Mouse (Mus musculus) intestine, embryonic 15.5 days (tissue): ENCODE measurements around the gene Atm. TPM values are rescaled to one million over a fixed set of nuclear protein-coding genes. Genes with fewer than 3 reads are reported as not detected.

Experiments
- ATAC-seq: fragments of 200-750 bp; cut with Nextera tagmentation; 2 replicates; pipeline ENCODE4 v1.8.0; 2017; ENCODE audit warnings: moderate TSS enrichment, moderate library complexity
- H3K27ac ChIP-seq: fragments of 300-500 bp; sonication (generic); 2 replicates; pipeline ENCODE4 v1.5.1; 2015; ENCODE audit warnings: mild to moderate bottlenecking, inconsistent platforms
- H3K27me3 ChIP-seq: fragments of 300-500 bp; sonication (generic); replicated peaks from 2 replicates; pipeline ENCODE4 v1.6.1; 2015; ENCODE audit warnings: inconsistent platforms
- H3K36me3 ChIP-seq: fragments of 300-500 bp; sonication (generic); 2 replicates; pipeline ENCODE4 v1.6.1; 2015; ENCODE audit warnings: inconsistent platforms
- H3K4me1 ChIP-seq: fragments of 300-500 bp; sonication (generic); replicated peaks from 2 replicates; pipeline ENCODE4 v1.6.1; 2015; ENCODE audit warnings: inconsistent platforms
- H3K4me2 ChIP-seq: fragments of 300-500 bp; sonication (generic); replicated peaks from 2 replicates; pipeline ENCODE4 v1.6.1; 2015; ENCODE audit warnings: mild to moderate bottlenecking, inconsistent platforms
- H3K4me3 ChIP-seq: fragments of 300-500 bp; sonication (generic); replicated peaks from 2 replicates; pipeline ENCODE4 v1.5.1; 2015; ENCODE audit warnings: inconsistent platforms
- H3K9ac ChIP-seq: fragments of 300-500 bp; sonication (generic); 2 replicates; pipeline ENCODE4 v1.6.1; 2015; ENCODE audit warnings: inconsistent platforms
- H3K9me3 ChIP-seq: fragments of 300-500 bp; sonication (generic); 2 replicates; pipeline ENCODE4 v1.6.1; 2016; ENCODE audit warnings: inconsistent platforms
- WGBS: fragments of 180-500 bp; shearing (Covaris S2); methylation state at CpG from one replicate; pipeline ENCODE4 v1.1.7; 2015; 5-methylcytosine and 5-hydroxymethylcytosine counted together
- polyA plus RNA-seq: library from polyadenylated mRNA; unstranded; fragments of >200 nt; fragmentation: Nextera tagmentation; extraction: Ambion mirVana; gene quantifications from 2 replicates; pipeline ENCODE4 v1.2.1, GENCODE M21; 2015

The Atm gene
- polyA plus RNA-seq, 1 experiment from 2014 or later: 12.0 TPM

DNA sequence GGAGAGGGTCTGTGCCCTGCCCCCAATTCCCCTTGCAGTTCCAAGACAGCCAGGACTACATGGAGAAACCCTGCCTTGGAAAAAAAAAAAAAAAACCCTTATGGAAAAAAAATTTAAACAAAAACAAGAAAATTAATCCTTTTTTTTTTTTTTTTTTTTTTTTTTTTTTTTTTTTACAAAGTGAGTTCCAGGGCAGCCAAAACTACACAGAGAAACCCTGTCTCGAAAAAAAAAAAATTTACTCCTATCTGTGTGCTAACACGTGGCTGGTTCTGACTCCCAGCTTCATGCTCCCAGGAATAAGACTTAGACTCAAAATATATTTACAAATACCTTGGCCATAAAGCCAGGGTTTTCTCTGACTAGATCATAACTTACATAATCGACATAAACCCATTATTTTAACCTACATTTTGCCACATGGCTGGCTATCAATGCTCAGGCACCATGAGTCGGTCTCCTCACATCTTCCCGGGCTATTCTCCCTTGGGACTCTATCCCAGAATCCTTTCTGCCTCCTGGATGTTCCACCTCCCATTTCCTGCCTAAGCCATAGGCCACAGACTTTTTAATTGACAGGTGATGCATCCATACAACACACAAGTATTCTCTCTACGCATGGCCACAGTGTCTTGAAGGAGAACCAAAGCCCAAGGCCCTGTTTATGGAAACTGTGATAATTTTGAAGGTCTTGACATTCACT, 132.3 kb downstream of the Atm start:
- H3K27me3 ChIP-seq: no peaks in the 10 kb centered on the region
- no peak overlapping the region for H3K4me2 ChIP-seq
- ATAC-seq: no peak
- no peak overlapping the region for H3K9ac ChIP-seq
- no peak overlapping the region for H3K4me3 ChIP-seq
- H3K36me3 ChIP-seq: no peaks in the 10 kb centered on the region
- no peak overlapping the region for H3K27ac ChIP-seq
- H3K9me3 ChIP-seq: no peaks in the 10 kb centered on the region
- peaks cover 10% of the 10 kb centered on the region; the same call in 1 of the 2 replicates for H3K4me1 ChIP-seq
- 86% methylated on average over 6 of the region's 6 CpGs for WGBS

DNA sequence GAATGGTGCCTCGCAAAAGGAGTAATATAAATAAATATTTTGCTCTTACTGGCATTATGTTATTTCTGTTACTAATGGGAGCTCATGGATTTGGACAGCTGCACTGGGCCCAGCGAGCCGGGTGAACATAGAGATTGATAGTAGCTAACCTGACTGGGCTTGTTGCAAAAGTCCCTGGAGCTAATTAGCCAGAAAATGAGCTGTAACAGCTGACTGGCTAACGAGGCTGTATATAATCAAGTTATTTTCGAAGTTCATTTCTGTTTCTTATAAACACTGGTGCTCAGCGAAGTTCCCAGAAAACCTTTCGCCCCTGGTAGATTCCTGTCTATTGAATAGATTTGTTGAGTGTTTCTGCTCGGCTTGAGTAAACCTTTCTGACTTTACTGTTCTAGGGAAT, 133.5 kb downstream of the Atm start:
- Histone ChIP-seq H3K27me3 (no peaks in the 10 kb centered on the region), H3K4me1 (peaks cover 10% of the 10 kb centered on the region; the same call in 1 of the 2 replicates), H3K4me2 (peak overlapping the region; percentile 46; the same call in 1 of the 2 replicates), H3K36me3 (no peaks in the 10 kb centered on the region), H3K9ac (no peak overlapping the region), H3K4me3 (no peak overlapping the region), H3K9me3 (no peaks in the 10 kb centered on the region), H3K27ac (peak overlapping the region; percentile 62)
- 68% methylated on average over 8 of the region's 8 CpGs for WGBS
- ATAC-seq: no peak

- H3K27ac ChIP-seq: peak within 1 kb of the TSS; percentile 62
- H3K27me3 ChIP-seq: no peaks in the 10 kb centered on the region
- H3K4me2 ChIP-seq: peak within 1 kb of the TSS; percentile 46
- no peaks in the 10 kb centered on the region for H3K9me3 ChIP-seq
- peak within 1 kb of the TSS; percentile 13; the same call in 1 of the 2 replicates for H3K9ac ChIP-seq
- H3K36me3 ChIP-seq: no peaks in the 10 kb centered on the region
- H3K4me3 ChIP-seq: 0 out of 2 replicates have a peak within 1 kb of the TSS, but pooled peaks have one; percentile 4
- ATAC-seq: peak; percentile 44; the same call in 1 of the 2 replicates
- peaks cover 10% of the 10 kb centered on the region; the same call in 1 of the 2 replicates for H3K4me1 ChIP-seq
- 13% methylated on average over 11 of the region's 11 CpGs for WGBS
Observed at GRCm38 (mm10) chr9:53402291-53402711, 134.2 kb downstream of the Atm start, which contains the start of gene 4930550C14Rik. 4930550C14Rik (plus strand) TSS chr9:53402325.

GRCm38 (mm10) chr9:53401146-53401545, 135.4 kb downstream of the Atm start:
- Histone ChIP-seq H3K9me3 (no peaks in the 10 kb centered on the region), H3K27ac (no peak overlapping the region), H3K4me3 (no peak overlapping the region), H3K27me3 (no peaks in the 10 kb centered on the region), H3K9ac (no peak overlapping the region), H3K4me2 (no peak overlapping the region), H3K4me1 (peaks cover 10% of the 10 kb centered on the region; the same call in 1 of the 2 replicates), H3K36me3 (no peaks in the 10 kb centered on the region)
- WGBS: 80% methylated on average over 8 of the region's 8 CpGs
- ATAC-seq: no peak

DNA sequence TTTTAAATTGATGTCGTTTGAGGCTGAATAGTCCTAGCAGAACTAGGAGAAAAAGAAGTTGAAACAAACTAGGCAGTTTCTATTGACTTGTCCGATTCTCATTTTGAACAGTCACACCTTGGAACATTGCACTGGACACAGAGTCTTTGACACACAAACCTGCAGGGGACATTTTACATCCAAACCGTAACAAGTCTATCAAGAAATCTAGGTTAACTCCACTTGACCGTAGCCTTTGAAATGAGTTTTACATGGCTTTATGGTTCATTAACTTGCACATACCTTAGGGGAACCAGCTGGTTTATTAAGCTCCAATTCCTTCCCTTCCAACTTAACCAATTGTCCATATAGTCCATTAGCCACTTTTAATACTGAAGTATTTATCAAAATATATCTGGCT, 135.8 kb downstream of the Atm start:
- no peak overlapping the region for H3K4me2 ChIP-seq
- H3K4me1 ChIP-seq: peaks cover 10% of the 10 kb centered on the region; the same call in 1 of the 2 replicates
- WGBS: 97% methylated on average over 4 of the region's 4 CpGs
- H3K4me3 ChIP-seq: no peak overlapping the region
- H3K9ac ChIP-seq: no peak overlapping the region
- no peaks in the 10 kb centered on the region for H3K9me3 ChIP-seq
- ATAC-seq: no peak
- H3K27me3 ChIP-seq: no peaks in the 10 kb centered on the region
- H3K36me3 ChIP-seq: no peaks in the 10 kb centered on the region
- no peak overlapping the region for H3K27ac ChIP-seq

GRCm38 (mm10) chr9:53399537-53399936, 137.0 kb downstream of the Atm start:
- Histone ChIP-seq H3K27me3 (no peaks in the 10 kb centered on the region), H3K36me3 (no peaks in the 10 kb centered on the region), H3K4me3 (no peak overlapping the region), H3K9ac (no peak overlapping the region), H3K4me2 (no peak overlapping the region), H3K27ac (no peak overlapping the region), H3K9me3 (no peaks in the 10 kb centered on the region), H3K4me1 (peaks cover 9% of the 10 kb centered on the region; the same call in 1 of the 2 replicates)
- WGBS: 96% methylated on average over 8 of the region's 8 CpGs
- no peak for ATAC-seq

DNA sequence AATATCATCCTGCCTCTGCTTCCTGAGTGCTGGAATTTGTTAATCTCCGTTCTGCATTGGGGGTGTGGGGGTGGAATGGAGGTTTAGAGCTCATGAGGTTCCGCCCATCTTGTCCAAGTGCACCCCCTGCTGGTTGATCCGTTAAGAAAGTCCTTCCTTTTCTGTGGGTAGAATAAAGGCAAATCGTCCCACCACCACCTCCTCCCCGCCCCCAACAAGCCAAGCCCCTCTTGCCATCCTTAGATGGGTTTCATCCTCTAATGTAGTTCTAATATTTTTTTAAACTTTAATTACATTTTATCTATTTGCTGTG, 138.2 kb downstream of the Atm start:
- peaks cover 9% of the 10 kb centered on the region; the same call in 1 of the 2 replicates for H3K4me1 ChIP-seq
- H3K4me2 ChIP-seq: no peak overlapping the region
- H3K9me3 ChIP-seq: no peaks in the 10 kb centered on the region
- WGBS: 12% methylated on average over 5 of the region's 5 CpGs
- H3K9ac ChIP-seq: no peak overlapping the region
- no peak overlapping the region for H3K27ac ChIP-seq
- no peaks in the 10 kb centered on the region for H3K27me3 ChIP-seq
- H3K4me3 ChIP-seq: no peak overlapping the region
- no peaks in the 10 kb centered on the region for H3K36me3 ChIP-seq
- ATAC-seq: no peak

DNA sequence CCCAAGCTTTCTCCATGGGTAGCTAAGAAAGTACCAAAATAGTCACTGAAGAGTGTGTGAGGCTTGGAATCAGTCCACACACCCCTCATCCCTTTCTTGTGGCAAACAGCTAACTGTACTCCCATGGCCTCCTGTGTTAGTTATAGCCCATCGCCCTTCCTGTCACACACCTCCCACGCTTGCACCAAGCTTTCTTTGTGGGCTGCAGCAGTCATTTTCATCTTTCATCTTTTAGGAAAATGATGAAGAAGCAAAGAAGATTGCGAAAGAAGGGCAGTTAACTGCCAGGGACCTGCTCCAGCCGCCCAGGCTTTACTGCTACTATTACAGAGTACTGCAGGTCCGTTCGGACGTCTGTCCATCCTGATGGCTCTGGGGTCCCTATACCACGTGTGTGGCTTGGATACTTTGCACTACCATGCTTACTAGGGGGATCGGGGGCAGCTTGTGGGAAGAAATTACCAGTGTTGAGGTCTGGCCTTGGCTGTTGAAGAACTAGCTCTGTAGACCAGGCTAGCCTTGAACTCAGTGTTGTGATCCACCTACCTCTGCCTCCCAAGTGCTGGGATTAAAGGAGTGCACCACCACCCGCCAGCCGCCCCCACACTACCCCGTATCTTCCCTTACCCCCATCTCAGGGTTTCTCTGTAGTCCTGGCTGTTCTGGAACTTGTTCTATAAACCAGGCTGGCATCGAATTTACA, 138.7 kb downstream of the Atm start:
- peak; percentile 34; the same call in 1 of the 2 replicates for ATAC-seq
- H3K4me2 ChIP-seq: no peak overlapping the region
- WGBS: 78% methylated on average over 13 of the region's 13 CpGs

GRCm38 (mm10) chr9:53390136-53390535, 146.4 kb downstream of the Atm start:
- Histone ChIP-seq H3K4me1 (no peaks in the 10 kb centered on the region), H3K9ac (no peak overlapping the region), H3K4me3 (no peak overlapping the region), H3K4me2 (no peak overlapping the region), H3K36me3 (no peaks in the 10 kb centered on the region), H3K27me3 (no peaks in the 10 kb centered on the region), H3K9me3 (no peaks in the 10 kb centered on the region), H3K27ac (no peak overlapping the region)
- no peak for ATAC-seq
- WGBS: 78% methylated on average over 7 of the region's 7 CpGs

More for the DNA sequence above, 138.7 kb downstream of the Atm start:
- Histone ChIP-seq H3K4me3 (no peak overlapping the region), H3K27ac (no peak overlapping the region), H3K36me3 (no peaks in the 10 kb centered on the region), H3K4me1 (peaks cover 9% of the 10 kb centered on the region; the same call in 1 of the 2 replicates), H3K9ac (no peak overlapping the region), H3K27me3 (no peaks in the 10 kb centered on the region), H3K9me3 (no peaks in the 10 kb centered on the region)

Other genes with a start within 250 kb of the Atm start
- gene Exph5, start 235.1 kb downstream of the Atm start, polyA plus RNA-seq: 3.6 and 3.9 TPM in 2 replicates
- gene Kdelc2, start 152.7 kb downstream of the Atm start, polyA plus RNA-seq: 28.2 and 33.1 TPM in 2 replicates
- 0.71 and 0.87 TPM in 2 replicates for gene 4930550C14Rik, start 134.4 kb downstream of the Atm start, polyA plus RNA-seq
- gene Npat, start 307 bp upstream of the Atm start, polyA plus RNA-seq: 12.1 and 15.0 TPM in 2 replicates
- 139 and 153 TPM in 2 replicates for gene Acat1, start 73.6 kb upstream of the Atm start, polyA plus RNA-seq
- gene Cul5, start 133.3 kb upstream of the Atm start, polyA plus RNA-seq: 32.2 and 32.3 TPM in 2 replicates
- gene Rab39, start 169.5 kb upstream of the Atm start, polyA plus RNA-seq: 0.32 and 0.78 TPM in 2 replicates
- 21.0 and 22.1 TPM in 2 replicates for gene Slc35f2, start 234.8 kb upstream of the Atm start, polyA plus RNA-seq